Mouse (Mus musculus) neural tube, embryonic 14.5 days (tissue): ENCODE measurements around the gene Wnk4. TPM values are rescaled to one million over a fixed set of nuclear protein-coding genes. Genes with fewer than 3 reads are reported as not detected.

Experiments
- ATAC-seq: fragments of 200-750 bp; cut with Nextera tagmentation; 2 replicates; pipeline ENCODE4 v1.8.0; 2017; ENCODE audit warnings: low read depth, mild to moderate bottlenecking, moderate TSS enrichment, moderate library complexity
- H3K27ac ChIP-seq: fragments of 300-500 bp; sonication (generic); 2 replicates; pipeline ENCODE4 v1.5.1; 2014; ENCODE audit warnings: low read depth, mild to moderate bottlenecking, control low read depth, low read length, moderate library complexity, mixed read lengths
- H3K27me3 ChIP-seq: fragments of 300-500 bp; sonication (generic); 2 replicates; pipeline ENCODE4 v1.6.1; 2014; ENCODE audit warnings: low read length; ENCODE audit not compliant: control insufficient read depth, insufficient read depth
- H3K36me3 ChIP-seq: fragments of 300-500 bp; sonication (generic); 2 replicates; pipeline ENCODE4 v1.6.1; 2014; ENCODE audit warnings: low read length, mixed read lengths; ENCODE audit not compliant: control insufficient read depth, insufficient read depth
- H3K4me1 ChIP-seq: fragments of 300-500 bp; sonication (generic); 2 replicates; pipeline ENCODE4 v1.6.1; 2014; ENCODE audit warnings: low read length; ENCODE audit not compliant: control insufficient read depth, insufficient read depth
- H3K4me2 ChIP-seq: fragments of 300-500 bp; sonication (generic); 2 replicates; pipeline ENCODE4 v1.6.1; 2014; ENCODE audit warnings: mild to moderate bottlenecking, low read depth, low read length, control low read depth
- H3K4me3 ChIP-seq: fragments of 300-500 bp; sonication (generic); 2 replicates; pipeline ENCODE4 v1.5.1; 2014; ENCODE audit warnings: low read depth, low read length, control low read depth, mixed read lengths
- H3K9ac ChIP-seq: fragments of 300-500 bp; sonication (generic); replicated peaks from 2 replicates; pipeline ENCODE4 v1.6.1; 2014; ENCODE audit warnings: low read depth, mild to moderate bottlenecking, control low read depth, low read length, mixed read lengths
- H3K9me3 ChIP-seq: fragments of 300-500 bp; sonication (generic); 2 replicates; pipeline ENCODE4 v1.6.1; 2016; ENCODE audit warnings: low read length; ENCODE audit not compliant: control insufficient read depth
- WGBS: fragments of 180-500 bp; shearing (Covaris S2); extraction: QIAGEN DNeasy Blood & Tissue Kit; methylation state at CpG from one replicate; pipeline ENCODE4 v1.1.7; 2014; 5-methylcytosine and 5-hydroxymethylcytosine counted together
- polyA plus RNA-seq: library from polyadenylated mRNA; unstranded; fragments of >200 nt; fragmentation: Nextera tagmentation; extraction: Ambion mirVana; gene quantifications from 2 replicates; pipeline ENCODE4 v1.2.1, GENCODE M21; 2014

Gene Wnk4
- polyA plus RNA-seq, 1 experiment from 2014 or later: 4.2 TPM

GRCm38 (mm10) chr11:101251031-101251430 is 9.3 kb upstream of the Wnk4 start:
- no peaks in the 10 kb centered on the region for H3K36me3 ChIP-seq
- H3K4me3 ChIP-seq: no peak overlapping the region
- WGBS: 82% methylated on average over 2 of the region's 2 CpGs

GRCm38 (mm10) chr11:101252941-101253340 is 7.4 kb upstream of the Wnk4 start:
- no peak for ATAC-seq
- peak overlapping the region; percentile 88; the same call in 1 of the 2 replicates for H3K27ac ChIP-seq
- H3K4me1 ChIP-seq: peaks cover 10% of the 10 kb centered on the region
- peak overlapping the region; percentile 83 for H3K4me3 ChIP-seq
- H3K9ac ChIP-seq: peak overlapping the region; percentile 89
- WGBS: 18% methylated on average over 7 of the region's 7 CpGs
- no peaks in the 10 kb centered on the region for H3K36me3 ChIP-seq
- H3K9me3 ChIP-seq: no peaks in the 10 kb centered on the region
- H3K4me2 ChIP-seq: peak overlapping the region; percentile 98
- H3K27me3 ChIP-seq: no peaks in the 10 kb centered on the region

More at GRCm38 (mm10) chr11:101251031-101251430, 9.3 kb upstream of the Wnk4 start:
- Histone ChIP-seq H3K27ac (no peak overlapping the region), H3K4me2 (no peak overlapping the region), H3K27me3 (peaks cover 7% of the 10 kb centered on the region; the same call in 1 of the 2 replicates), H3K9me3 (no peaks in the 10 kb centered on the region), H3K9ac (no peak overlapping the region), H3K4me1 (peaks cover 10% of the 10 kb centered on the region)
- ATAC-seq: no peak

- no peaks in the 10 kb centered on the region for H3K9me3 ChIP-seq
- no peaks in the 10 kb centered on the region for H3K27me3 ChIP-seq
- peak within 1 kb of the TSS; percentile 98 for H3K4me2 ChIP-seq
- 1% methylated on average over 40 of the region's 40 CpGs for whole genome bisulfite sequencing
- peaks cover 10% of the 10 kb centered on the region for H3K4me1 ChIP-seq
- H3K27ac ChIP-seq: peak within 1 kb of the TSS; percentile 88
- ATAC-seq: peak; percentile 90
- H3K36me3 ChIP-seq: no peaks in the 10 kb centered on the region
- peak within 1 kb of the TSS; percentile 89 for H3K9ac ChIP-seq
- H3K4me3 ChIP-seq: peak within 1 kb of the TSS; percentile 83
These were observed 6.6 kb upstream of the Wnk4 start, which contains the start of gene Vps25 for GRCm38 (mm10) chr11:101253613-101254389. Gene Vps25 (plus strand): TSS chr11:101253707.

GRCm38 (mm10) chr11:101255826-101256775 is 4.3 kb upstream of the Wnk4 start:
- no peak for ATAC-seq
- Histone ChIP-seq H3K36me3 (no peaks in the 10 kb centered on the region), H3K27ac (no peak overlapping the region), H3K4me1 (peaks cover 21% of the 10 kb centered on the region), H3K4me3 (no peak overlapping the region), H3K4me2 (no peak overlapping the region), H3K9me3 (no peaks in the 10 kb centered on the region), H3K9ac (no peak overlapping the region), H3K27me3 (no peaks in the 10 kb centered on the region)
- WGBS: 92% methylated on average over 13 of the region's 13 CpGs

GRCm38 (mm10) chr11:101259261-101259712 is 1.1 kb upstream of the Wnk4 start:
- Histone ChIP-seq H3K4me2 (peak overlapping the region; percentile 83; the same call in 1 of the 2 replicates), H3K27ac (no peak overlapping the region), H3K4me1 (peaks cover 13% of the 10 kb centered on the region; the same call in 1 of the 2 replicates), H3K9ac (no peak overlapping the region), H3K4me3 (no peak overlapping the region), H3K27me3 (peaks cover 17% of the 10 kb centered on the region), H3K9me3 (no peaks in the 10 kb centered on the region), H3K36me3 (no peaks in the 10 kb centered on the region)
- WGBS: 26% methylated on average over 6 of the region's 6 CpGs
- peak; percentile 16; the same call in 1 of the 2 replicates for ATAC-seq

- Histone ChIP-seq H3K4me1 (peaks cover 14% of the 10 kb centered on the region; the same call in 1 of the 2 replicates), H3K36me3 (no peaks in the 10 kb centered on the region), H3K27me3 (peaks cover 19% of the 10 kb centered on the region), H3K4me2 (peak overlapping the region; percentile 83), H3K9me3 (no peaks in the 10 kb centered on the region), H3K4me3 (peak overlapping the region; percentile 38), H3K9ac (peak overlapping the region; percentile 66), H3K27ac (no peak overlapping the region)
- peak; percentile 39; the same call in 1 of the 2 replicates for ATAC-seq
- WGBS: under 1% methylated on average over 30 of the region's 30 CpGs
These were observed 536 bp downstream of the Wnk4 start for GRCm38 (mm10) chr11:101260826-101261380.

- Histone ChIP-seq H3K9ac (no peak overlapping the region), H3K27ac (no peak overlapping the region; the same call in 1 of the 2 replicates), H3K4me2 (peak overlapping the region; percentile 15; the same call in 1 of the 2 replicates), H3K9me3 (no peaks in the 10 kb centered on the region), H3K27me3 (peaks cover 19% of the 10 kb centered on the region), H3K36me3 (no peaks in the 10 kb centered on the region), H3K4me1 (peaks cover 14% of the 10 kb centered on the region; the same call in 1 of the 2 replicates), H3K4me3 (peak overlapping the region; percentile 10; the same call in 1 of the 2 replicates)
- WGBS: 1% methylated on average over 24 of the region's 24 CpGs
- no peak for ATAC-seq
These were observed 2.1 kb downstream of the Wnk4 start for GRCm38 (mm10) chr11:101262272-101262967.
